Mouse (Mus musculus) lung, postnatal 0 days (tissue): ENCODE measurements around the gene Celsr1. TPM values are rescaled to one million over a fixed set of nuclear protein-coding genes. Genes with fewer than 3 reads are reported as not detected.

Source experiments
- ATAC-seq: fragments of 200-750 bp; cut with Nextera tagmentation; 2 replicates; pipeline ENCODE4 v1.8.0; 2017; ENCODE audit warnings: moderate library complexity
- DNase-seq: peaks from one replicate; pipeline ENCODE4 v3.0.0-alpha.2; 2016; ENCODE audit warnings: low spot score
- H3K27ac ChIP-seq: fragments of 300-500 bp; sonication (generic); 2 replicates; pipeline ENCODE4 v1.5.1; 2014; ENCODE audit warnings: antibody characterized with exemption, mild to moderate bottlenecking, low read length, mixed read lengths
- H3K27me3 ChIP-seq: fragments of 300-500 bp; sonication (generic); replicated peaks from 2 replicates; pipeline ENCODE4 v1.6.1; 2014; ENCODE audit warnings: low read length, mixed read lengths; ENCODE audit not compliant: insufficient read depth
- H3K36me3 ChIP-seq: fragments of 300-500 bp; sonication (generic); 2 replicates; pipeline ENCODE4 v1.6.1; 2014; ENCODE audit warnings: low read length, mixed read lengths; ENCODE audit not compliant: insufficient read depth
- H3K4me1 ChIP-seq: fragments of 300-500 bp; sonication (generic); 2 replicates; pipeline ENCODE4 v1.6.1; 2014; ENCODE audit warnings: antibody characterized with exemption, low read depth, low read length, mixed read lengths; ENCODE audit not compliant: insufficient read depth
- H3K4me2 ChIP-seq: fragments of 300-500 bp; sonication (generic); replicated peaks from 2 replicates; pipeline ENCODE4 v1.6.1; 2014; ENCODE audit warnings: low read depth, mild to moderate bottlenecking, low read length, moderate library complexity, mixed read lengths
- H3K4me3 ChIP-seq: fragments of 300-500 bp; sonication (generic); 2 replicates; pipeline ENCODE4 v1.5.1; 2014; ENCODE audit warnings: low read depth, low read length
- H3K9ac ChIP-seq: fragments of 300-500 bp; sonication (generic); replicated peaks from 2 replicates; pipeline ENCODE4 v1.6.1; 2014; ENCODE audit warnings: low read depth, mild to moderate bottlenecking
- H3K9me3 ChIP-seq: fragments of 300-500 bp; sonication (generic); 2 replicates; pipeline ENCODE4 v1.6.1; 2016; ENCODE audit warnings: low read length, mixed read lengths
- CTCF ChIP-seq: IDR thresholded peaks from 2 replicates; pipeline ENCODE4 v1.5.1; 2016; ENCODE audit warnings: antibody characterized with exemption, mild to moderate bottlenecking
- EP300 ChIP-seq: IDR thresholded peaks from 2 replicates; pipeline ENCODE4 v1.6.1; 2016; ENCODE audit warnings: antibody characterized with exemption, mild to moderate bottlenecking, control low read depth
- WGBS: fragments of 180-500 bp; shearing (Covaris S2); extraction: QIAGEN DNeasy Blood & Tissue Kit; methylation state at CpG from one replicate; pipeline ENCODE4 v1.1.7; 2014; 5-methylcytosine and 5-hydroxymethylcytosine counted together
- polyA plus RNA-seq: library from polyadenylated mRNA; unstranded; fragments of >200 nt; fragmentation: Nextera tagmentation; extraction: Ambion mirVana; gene quantifications from 2 replicates; pipeline ENCODE4 v1.2.1, GENCODE M21; 2015

The Celsr1 gene
- polyA plus RNA-seq, 1 experiment from 2014 or later, result 2.1 TPM

GRCm38 (mm10) chr15:85858980-85859489 lies 174.5 kb downstream of the Celsr1 start:
- ATAC-seq, result peak; percentile 16
- TF ChIP-seq CTCF, result no peak
- TF ChIP-seq EP300, result no peak

GRCm38 (mm10) chr15:85851656-85852392 lies 181.8 kb downstream of the Celsr1 start:
- Histone ChIP-seq H3K9me3 (no peaks in the 10 kb centered on the region), H3K4me3 (no peak overlapping the region), H3K27ac (no peak overlapping the region), H3K4me2 (no peak overlapping the region), H3K9ac (no peak overlapping the region), H3K27me3 (no peaks in the 10 kb centered on the region), H3K4me1 (no peaks in the 10 kb centered on the region), H3K36me3 (no peaks in the 10 kb centered on the region)
- TF ChIP-seq EP300 (no peak), CTCF (peak; percentile 41)
- WGBS, result 74% methylated on average over 12 of the region's 12 CpGs
- DNase-seq (no peak), ATAC-seq (no peak)

More at GRCm38 (mm10) chr15:85858980-85859489, 174.5 kb downstream of the Celsr1 start:
- no peak for DNase-seq
- H3K4me3 ChIP-seq, result peak overlapping the region; percentile 52
- no peaks in the 10 kb centered on the region for H3K36me3 ChIP-seq
- H3K9me3 ChIP-seq, result no peaks in the 10 kb centered on the region
- peak overlapping the region; percentile 65 for H3K27ac ChIP-seq
- no peaks in the 10 kb centered on the region for H3K4me1 ChIP-seq
- peak overlapping the region; percentile 85 for H3K4me2 ChIP-seq
- 9% methylated on average over 15 of the region's 15 CpGs for WGBS
- H3K9ac ChIP-seq, result peak overlapping the region; percentile 65
- H3K27me3 ChIP-seq, result no peaks in the 10 kb centered on the region

Other genes starting within 250 kb of the Celsr1 start
- 46.8 and 48.3 TPM in 2 replicates for gene Cdpf1, start 222.1 kb downstream of the Celsr1 start, polyA plus RNA-seq
- 0.04 and 0.08 TPM in 2 replicates for gene Pkdrej, start 212.0 kb downstream of the Celsr1 start, polyA plus RNA-seq
- gene Ttc38, start 201.5 kb downstream of the Celsr1 start, polyA plus RNA-seq, result 8.7 and 9.1 TPM in 2 replicates
- 1.5 and 2.3 TPM in 2 replicates for gene Gtse1, start 174.0 kb downstream of the Celsr1 start, polyA plus RNA-seq
- 26.5 and 26.6 TPM in 2 replicates for gene Trmu, start 154.5 kb downstream of the Celsr1 start, polyA plus RNA-seq
- 9.9 and 11.1 TPM in 2 replicates for gene Gramd4, start 23.9 kb upstream of the Celsr1 start, polyA plus RNA-seq
- gene Cerk, start 152.4 kb upstream of the Celsr1 start, polyA plus RNA-seq, result 16.9 and 20.0 TPM in 2 replicates
- gene Tbc1d22a, start 180.7 kb upstream of the Celsr1 start, polyA plus RNA-seq, result 11.8 and 13.1 TPM in 2 replicates